Mouse (Mus musculus): ENCODE results near the gene Fez2.

- TF ChIP-seq CTCF (IDR thresholded peaks at IDR 0.05; ENCODE audit: control insufficient read depth, insufficient read depth, insufficient replicate concordance, low read depth, low read length) (peak; percentile 97), POLR2A (IDR thresholded peaks at IDR 0.05; ENCODE audit: control insufficient read depth, low read depth, low read length) (no peak)
Observed at GRCm38 (mm10) chr17:78455114-78455513, 37.2 kb upstream of the Fez2 start.
